Mouse (Mus musculus): ENCODE data around the gene Sec1.

- TF ChIP-seq CTCF (IDR thresholded peaks at IDR 0.05; ENCODE audit: low read depth): peak; percentile 29; the same call in 1 of the 2 replicates
- no peak for TF ChIP-seq EP300 (IDR thresholded peaks at IDR 0.05; ENCODE audit: low read depth)
Observed at GRCm38 (mm10) chr7:45632499-45632898, 61.7 kb downstream of the Sec1 start.
